Mouse (Mus musculus) C2C12 (cell line): Measurements from ENCODE around the gene Palm2. TPM values are rescaled to one million over a fixed set of nuclear protein-coding genes. Genes with fewer than 3 reads are reported as not detected.

Source experiments
- H3K27me3 ChIP-seq: one replicate; pipeline ENCODE4 v1.6.1; 2011; ENCODE audit not compliant: control insufficient read depth, insufficient read depth, insufficient read length
- H3K36me3 ChIP-seq: one replicate; pipeline ENCODE4 v1.6.1; 2011; ENCODE audit not compliant: control insufficient read depth, insufficient read depth
- H3K4me3 ChIP-seq: one replicate; pipeline ENCODE4 v1.5.1; 2011; ENCODE audit warnings: mild to moderate bottlenecking, control low read depth; ENCODE audit not compliant: poor library complexity, insufficient read depth, severe bottlenecking
- H3K79me2 ChIP-seq: one replicate; pipeline ENCODE4 v1.6.1; 2011; ENCODE audit not compliant: control insufficient read depth, insufficient read depth
- H3K79me3 ChIP-seq: one replicate; pipeline ENCODE4 v1.6.1; 2011; ENCODE audit warnings: low read depth, control low read depth
- H3ac ChIP-seq: one replicate; pipeline ENCODE3; 2011; ENCODE audit warnings: low read depth; ENCODE audit not compliant: control insufficient read depth, insufficient read length
- CEBPB ChIP-seq: IDR thresholded peaks from one replicate; pipeline ENCODE4 v1.6.1; 2011; ENCODE audit warnings: low read depth, mild to moderate bottlenecking, control low read depth, moderate library complexity
- CTCF ChIP-seq: IDR thresholded peaks from one replicate; pipeline ENCODE4 v1.5.1; 2011; ENCODE audit not compliant: control insufficient read depth, insufficient read depth, insufficient read length
- FOSL1 ChIP-seq: IDR thresholded peaks from one replicate; pipeline ENCODE4 v1.8.0; 2011; ENCODE audit warnings: mild to moderate bottlenecking, low read length; ENCODE audit not compliant: poor library complexity, insufficient read depth, severe bottlenecking
- MAX ChIP-seq: IDR thresholded peaks from one replicate; pipeline ENCODE4 v1.6.1; 2011; ENCODE audit warnings: mild to moderate bottlenecking, control low read depth
- MYOD1 ChIP-seq: IDR thresholded peaks from one replicate; pipeline ENCODE4 v1.6.1; 2011; ENCODE audit warnings: low read depth; ENCODE audit not compliant: control insufficient read depth, insufficient read length
- MYOG ChIP-seq: IDR thresholded peaks from one replicate; pipeline ENCODE4 v1.6.1; 2011; ENCODE audit not compliant: control insufficient read depth, insufficient read length; ENCODE audit errors: extremely low read depth
- USF1 ChIP-seq: IDR thresholded peaks from one replicate; pipeline ENCODE4 v1.6.1; 2011; ENCODE audit warnings: low read depth, mild to moderate bottlenecking, control low read depth, moderate library complexity
- polyA plus RNA-seq: library from polyadenylated mRNA; unstranded; fragments of >200 nt; fragmentation: generic; extraction: Trizol; gene quantifications from one replicate; pipeline ENCODE4 v1.2.1, GENCODE M21; 2012; ENCODE audit warnings: missing spikeins

Palm2 gene
- polyA plus RNA-seq, 1 experiment: 6.7 TPM

- TF ChIP-seq FOSL1 (no peak), CEBPB (no peak), CTCF (no peak), MYOD1 (no peak), MAX (no peak)
- no peaks in the 10 kb centered on the region for H3K79me3 ChIP-seq
- H3ac ChIP-seq: no peak overlapping the region
- no peaks in the 10 kb centered on the region for H3K79me2 ChIP-seq
- no peak overlapping the region for H3K4me3 ChIP-seq
- no peaks in the 10 kb centered on the region for H3K36me3 ChIP-seq
- no peaks in the 10 kb centered on the region for H3K27me3 ChIP-seq
Observed at GRCm38 (mm10) chr4:57696955-57697354, 262.9 kb downstream of the Palm2 start.

- Histone ChIP-seq H3K27me3 (no peaks in the 10 kb centered on the region), H3K4me3 (no peak overlapping the region), H3K79me2 (no peaks in the 10 kb centered on the region), H3K79me3 (no peaks in the 10 kb centered on the region), H3ac (no peak overlapping the region), H3K36me3 (no peaks in the 10 kb centered on the region)
- TF ChIP-seq MYOD1: no peak
- no peak for TF ChIP-seq FOSL1
- TF ChIP-seq CEBPB: no peak
- TF ChIP-seq USF1: no peak
- TF ChIP-seq MYOG: no peak
- no peak for TF ChIP-seq MAX
- no peak for TF ChIP-seq CTCF
Observed at GRCm38 (mm10) chr4:57697918-57698611, 264.0 kb downstream of the Palm2 start.

GRCm38 (mm10) chr4:57701576-57701975 lies 267.5 kb downstream of the Palm2 start:
- TF ChIP-seq FOSL1: no peak
- no peak for TF ChIP-seq USF1
- Histone ChIP-seq H3K79me3 (no peaks in the 10 kb centered on the region), H3K36me3 (no peaks in the 10 kb centered on the region), H3K4me3 (no peak overlapping the region), H3K27me3 (no peaks in the 10 kb centered on the region), H3ac (no peak overlapping the region), H3K79me2 (no peaks in the 10 kb centered on the region)

GRCm38 (mm10) chr4:57703574-57704470 lies 269.8 kb downstream of the Palm2 start:
- no peaks in the 10 kb centered on the region for H3K36me3 ChIP-seq
- no peak for TF ChIP-seq MYOD1
- TF ChIP-seq CTCF: no peak
- TF ChIP-seq CEBPB: no peak
- no peak for TF ChIP-seq FOSL1
- no peak for TF ChIP-seq MAX
- no peak for TF ChIP-seq MYOG
- no peak for TF ChIP-seq USF1
- no peaks in the 10 kb centered on the region for H3K27me3 ChIP-seq
- H3K79me2 ChIP-seq: no peaks in the 10 kb centered on the region
- H3K79me3 ChIP-seq: no peaks in the 10 kb centered on the region
- H3ac ChIP-seq: no peak overlapping the region
- no peak overlapping the region for H3K4me3 ChIP-seq

GRCm38 (mm10) chr4:57704575-57704974 lies 270.5 kb downstream of the Palm2 start:
- Histone ChIP-seq H3ac (no peak overlapping the region), H3K36me3 (no peaks in the 10 kb centered on the region), H3K79me2 (no peaks in the 10 kb centered on the region), H3K27me3 (no peaks in the 10 kb centered on the region), H3K4me3 (no peak overlapping the region), H3K79me3 (no peaks in the 10 kb centered on the region)
- no peak for TF ChIP-seq USF1
- no peak for TF ChIP-seq MAX
- no peak for TF ChIP-seq MYOD1
- no peak for TF ChIP-seq CTCF
- no peak for TF ChIP-seq FOSL1
- no peak for TF ChIP-seq CEBPB
- no peak for TF ChIP-seq MYOG

- no peak overlapping the region for H3K4me3 ChIP-seq
- H3ac ChIP-seq: no peak overlapping the region
- H3K36me3 ChIP-seq: no peaks in the 10 kb centered on the region
- no peaks in the 10 kb centered on the region for H3K27me3 ChIP-seq
- TF ChIP-seq USF1: no peak
- no peak for TF ChIP-seq CTCF
- no peak for TF ChIP-seq MAX
- TF ChIP-seq FOSL1: no peak
- TF ChIP-seq CEBPB: no peak
- no peak for TF ChIP-seq MYOD1
- no peak for TF ChIP-seq MYOG
- H3K79me3 ChIP-seq: no peaks in the 10 kb centered on the region
- H3K79me2 ChIP-seq: no peaks in the 10 kb centered on the region
Observed at GRCm38 (mm10) chr4:57715849-57716248, 281.8 kb downstream of the Palm2 start.
